Mouse (Mus musculus): ENCODE measurements at regions not wholly inside any gene's neighbourhood (a gene's known extent, or its start where the extent isn't known, plus 50 kb on each side); places are given as distances from the start of the nearest gene placed in this dataset.

DNA sequence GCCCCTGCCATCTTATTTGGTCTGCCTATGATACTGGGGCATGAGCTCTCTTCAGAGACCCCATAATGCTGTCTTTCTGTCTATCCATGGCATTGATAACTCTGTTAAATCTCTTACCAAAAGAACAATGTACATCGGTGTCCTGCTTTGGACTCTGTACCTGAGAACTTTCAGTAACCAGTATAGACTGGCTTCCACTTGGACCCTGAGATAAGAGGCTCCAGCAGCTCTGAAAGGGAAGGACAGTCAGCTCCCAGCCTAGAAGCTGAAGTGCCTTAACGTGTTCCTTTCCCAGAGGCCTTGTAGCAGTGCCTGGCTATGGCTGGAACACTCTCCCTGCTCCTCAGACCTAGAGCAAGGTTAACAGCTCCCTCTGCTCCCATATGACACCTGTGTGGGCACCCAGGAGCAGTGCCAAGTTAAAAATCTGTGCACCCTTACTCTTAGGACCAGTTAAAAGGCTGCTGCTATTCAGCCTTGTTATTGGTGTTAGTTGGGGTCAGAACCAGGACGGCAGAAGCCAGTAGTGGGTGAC lies 343.8 kb upstream of the Hs6st1 start:
- ATAC-seq (ENCODE audit: low FRiP score, low TSS enrichment), result no peak
- H3K27ac ChIP-seq (replicated peaks; ENCODE audit: low read depth, low read length), result no peak overlapping the region
- H3K9ac ChIP-seq (replicated peaks; ENCODE audit: low read length), result no peak overlapping the region
- no peaks in the 10 kb centered on the region for H3K9me3 ChIP-seq (ENCODE audit: control insufficient read depth, low read length)
- no peaks in the 10 kb centered on the region for H3K4me1 ChIP-seq (ENCODE audit: control insufficient read depth, insufficient read depth, low read length)
- H3K27me3 ChIP-seq (ENCODE audit: control insufficient read depth, insufficient read depth, low read length), result no peaks in the 10 kb centered on the region
- H3K4me2 ChIP-seq (ENCODE audit: low read length), result no peak overlapping the region
- H3K4me3 ChIP-seq (replicated peaks; ENCODE audit: low read depth, low read length), result no peak overlapping the region
- no peak for DNase-seq
- WGBS, result 85% methylated on average over 3 of the region's 3 CpGs
- no peaks in the 10 kb centered on the region for H3K36me3 ChIP-seq (ENCODE audit: control insufficient read depth, insufficient read depth, low read length)

DNA sequence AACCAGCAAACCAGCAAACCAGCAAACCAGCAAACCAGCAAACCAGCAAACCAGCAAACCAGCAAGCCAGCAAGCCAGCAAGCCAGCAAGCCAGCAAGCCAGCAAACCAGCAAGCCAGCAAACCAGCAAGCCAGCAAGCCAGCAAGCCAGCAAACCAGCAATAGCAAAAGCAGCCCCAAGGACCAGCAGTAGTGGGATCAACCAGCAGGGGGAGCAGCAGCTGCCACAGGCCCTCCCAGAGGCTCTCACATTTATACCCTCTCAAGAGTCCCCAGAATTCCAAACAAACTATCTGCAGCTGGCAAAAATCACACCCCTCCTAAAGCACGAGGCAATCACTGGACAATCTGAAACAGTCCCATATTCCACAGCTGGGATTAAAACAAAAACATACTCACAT lies 341.6 kb upstream of the Hs6st1 start:
- no peaks in the 10 kb centered on the region for H3K36me3 ChIP-seq (ENCODE audit: control insufficient read depth, insufficient read depth, low read length)
- 42% methylated on average over 1 of the region's 1 CpGs for WGBS
- H3K27me3 ChIP-seq (ENCODE audit: control insufficient read depth, insufficient read depth, low read length), result no peaks in the 10 kb centered on the region
- ATAC-seq (ENCODE audit: low FRiP score, low TSS enrichment), result no peak
- no peak overlapping the region for H3K4me3 ChIP-seq (replicated peaks; ENCODE audit: low read depth, low read length)
- DNase-seq, result peak; percentile 70
- no peak overlapping the region for H3K4me2 ChIP-seq (ENCODE audit: low read length)
- no peaks in the 10 kb centered on the region for H3K4me1 ChIP-seq (ENCODE audit: control insufficient read depth, insufficient read depth, low read length)
- H3K9me3 ChIP-seq (ENCODE audit: control insufficient read depth, low read length), result no peaks in the 10 kb centered on the region
- no peak overlapping the region for H3K27ac ChIP-seq (replicated peaks; ENCODE audit: low read depth, low read length)
- no peak overlapping the region for H3K9ac ChIP-seq (replicated peaks; ENCODE audit: low read length)

DNA sequence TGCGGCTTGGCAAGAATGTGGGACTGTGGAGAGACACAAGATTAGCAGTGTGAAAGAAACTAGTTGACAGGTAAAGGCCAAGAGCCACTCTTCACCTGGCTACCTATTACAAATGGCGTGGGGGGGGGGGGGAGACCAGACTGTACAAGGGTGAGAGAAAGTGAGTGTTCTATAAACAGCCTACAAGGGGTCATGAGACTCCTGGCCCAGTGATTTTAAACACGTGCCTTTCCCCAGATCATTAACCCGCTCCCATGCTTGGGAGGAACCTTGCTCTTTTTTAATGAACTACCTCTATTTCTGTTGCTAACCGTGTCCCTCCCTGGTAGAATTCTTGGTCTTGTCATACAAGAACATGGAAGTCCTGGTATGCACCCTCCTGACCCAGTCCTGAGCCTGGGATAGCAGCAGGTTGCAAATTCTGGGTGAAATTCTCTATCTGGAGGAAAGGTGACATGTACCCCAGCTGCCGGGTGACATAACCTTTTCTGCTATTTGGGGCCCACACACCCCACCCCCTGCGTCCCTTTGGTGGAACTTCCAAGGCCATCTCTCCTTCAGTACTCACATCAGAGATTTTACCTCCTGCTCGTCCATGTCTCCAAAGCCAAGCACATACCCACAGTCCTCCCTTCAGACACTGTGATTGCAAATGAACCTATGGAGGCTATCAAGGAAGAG lies 340.8 kb upstream of the Hs6st1 start:
- Histone ChIP-seq H3K4me1 (ENCODE audit: control insufficient read depth, insufficient read depth, low read length) (no peaks in the 10 kb centered on the region), H3K27me3 (ENCODE audit: control insufficient read depth, insufficient read depth, low read length) (no peaks in the 10 kb centered on the region), H3K9me3 (ENCODE audit: control insufficient read depth, low read length) (no peaks in the 10 kb centered on the region), H3K27ac (replicated peaks; ENCODE audit: low read depth, low read length) (no peak overlapping the region), H3K4me2 (ENCODE audit: low read length) (no peak overlapping the region), H3K4me3 (replicated peaks; ENCODE audit: low read depth, low read length) (no peak overlapping the region), H3K36me3 (ENCODE audit: control insufficient read depth, insufficient read depth, low read length) (no peaks in the 10 kb centered on the region), H3K9ac (replicated peaks; ENCODE audit: low read length) (no peak overlapping the region)
- DNase-seq, result no peak
- WGBS, result 91% methylated on average over 8 of the region's 8 CpGs
- ATAC-seq (ENCODE audit: low FRiP score, low TSS enrichment), result no peak

GRCm38 (mm10) chr1:35729785-35730295 lies 338.4 kb upstream of the Hs6st1 start:
- 90% methylated on average over 5 of the region's 5 CpGs for WGBS
- ATAC-seq (ENCODE audit: low FRiP score, low TSS enrichment) (no peak), DNase-seq (no peak)

DNA sequence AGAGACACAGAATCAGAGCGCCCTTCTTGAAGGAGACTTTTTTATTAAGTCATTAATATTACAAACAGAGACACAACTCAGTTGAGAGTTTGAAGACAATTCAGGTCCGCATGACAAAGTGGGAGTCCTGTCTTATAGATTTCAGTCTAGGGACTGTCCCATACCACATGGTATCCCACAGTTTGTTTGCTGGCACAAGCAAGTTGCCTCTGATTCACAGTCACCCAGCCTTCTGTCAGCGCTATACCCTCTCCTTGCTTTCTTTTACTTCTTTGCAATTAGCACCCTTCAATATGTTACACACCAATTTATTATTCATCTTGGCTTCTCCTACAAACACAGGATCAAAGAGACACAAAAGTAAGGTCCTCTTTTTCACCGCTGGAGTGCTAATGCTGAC lies 337.9 kb upstream of the Hs6st1 start:
- Histone ChIP-seq H3K9ac (replicated peaks; ENCODE audit: low read length) (no peak overlapping the region), H3K4me2 (ENCODE audit: low read length) (no peak overlapping the region), H3K27me3 (ENCODE audit: control insufficient read depth, insufficient read depth, low read length) (no peaks in the 10 kb centered on the region), H3K9me3 (ENCODE audit: control insufficient read depth, low read length) (no peaks in the 10 kb centered on the region), H3K4me3 (replicated peaks; ENCODE audit: low read depth, low read length) (no peak overlapping the region), H3K36me3 (ENCODE audit: control insufficient read depth, insufficient read depth, low read length) (no peaks in the 10 kb centered on the region), H3K4me1 (ENCODE audit: control insufficient read depth, insufficient read depth, low read length) (no peaks in the 10 kb centered on the region), H3K27ac (replicated peaks; ENCODE audit: low read depth, low read length) (no peak overlapping the region)
- 87% methylated on average over 4 of the region's 4 CpGs for WGBS
- no peak for DNase-seq
- ATAC-seq (ENCODE audit: low FRiP score, low TSS enrichment), result no peak

More at GRCm38 (mm10) chr1:35729785-35730295, 338.4 kb upstream of the Hs6st1 start:
- H3K9ac ChIP-seq (replicated peaks; ENCODE audit: low read length), result no peak overlapping the region
- H3K4me2 ChIP-seq (ENCODE audit: low read length), result no peak overlapping the region
- no peaks in the 10 kb centered on the region for H3K4me1 ChIP-seq (ENCODE audit: control insufficient read depth, insufficient read depth, low read length)
- no peaks in the 10 kb centered on the region for H3K36me3 ChIP-seq (ENCODE audit: control insufficient read depth, insufficient read depth, low read length)
- H3K9me3 ChIP-seq (ENCODE audit: control insufficient read depth, low read length), result no peaks in the 10 kb centered on the region
- no peaks in the 10 kb centered on the region for H3K27me3 ChIP-seq (ENCODE audit: control insufficient read depth, insufficient read depth, low read length)
- no peak overlapping the region for H3K4me3 ChIP-seq (replicated peaks; ENCODE audit: low read depth, low read length)
- no peak overlapping the region for H3K27ac ChIP-seq (replicated peaks; ENCODE audit: low read depth, low read length)

GRCm38 (mm10) chr1:35736247-35736646 lies 332.0 kb upstream of the Hs6st1 start:
- no peak for DNase-seq
- no peak for ATAC-seq (ENCODE audit: low FRiP score, low TSS enrichment)
- Histone ChIP-seq H3K4me2 (ENCODE audit: low read length) (no peak overlapping the region), H3K9me3 (ENCODE audit: control insufficient read depth, low read length) (no peaks in the 10 kb centered on the region), H3K27me3 (ENCODE audit: control insufficient read depth, insufficient read depth, low read length) (no peaks in the 10 kb centered on the region), H3K36me3 (ENCODE audit: control insufficient read depth, insufficient read depth, low read length) (no peaks in the 10 kb centered on the region), H3K9ac (replicated peaks; ENCODE audit: low read length) (no peak overlapping the region), H3K4me3 (replicated peaks; ENCODE audit: low read depth, low read length) (no peak overlapping the region), H3K4me1 (ENCODE audit: control insufficient read depth, insufficient read depth, low read length) (no peaks in the 10 kb centered on the region), H3K27ac (replicated peaks; ENCODE audit: low read depth, low read length) (no peak overlapping the region)

- Histone ChIP-seq H3K36me3 (ENCODE audit: control insufficient read depth, insufficient read depth, low read length) (no peaks in the 10 kb centered on the region), H3K9me3 (ENCODE audit: control insufficient read depth, low read length) (no peaks in the 10 kb centered on the region), H3K4me3 (replicated peaks; ENCODE audit: low read depth, low read length) (no peak overlapping the region), H3K4me2 (ENCODE audit: low read length) (no peak overlapping the region), H3K27me3 (ENCODE audit: control insufficient read depth, insufficient read depth, low read length) (no peaks in the 10 kb centered on the region), H3K27ac (replicated peaks; ENCODE audit: low read depth, low read length) (no peak overlapping the region), H3K9ac (replicated peaks; ENCODE audit: low read length) (no peak overlapping the region), H3K4me1 (ENCODE audit: control insufficient read depth, insufficient read depth, low read length) (0 out of 2 replicates have a peak, but pooled peaks cover 3% of the 10 kb centered on the region)
- DNase-seq, result no peak
- no peak for ATAC-seq (ENCODE audit: low FRiP score, low TSS enrichment)
- WGBS, result 87% methylated on average over 7 of the region's 7 CpGs
Measured at GRCm38 (mm10) chr1:35749603-35750002, 318.6 kb upstream of the Hs6st1 start.

GRCm38 (mm10) chr1:35750092-35750521 lies 318.1 kb upstream of the Hs6st1 start:
- Histone ChIP-seq H3K4me2 (ENCODE audit: low read length) (no peak overlapping the region), H3K4me3 (replicated peaks; ENCODE audit: low read depth, low read length) (no peak overlapping the region), H3K9ac (replicated peaks; ENCODE audit: low read length) (no peak overlapping the region), H3K27me3 (ENCODE audit: control insufficient read depth, insufficient read depth, low read length) (no peaks in the 10 kb centered on the region), H3K4me1 (ENCODE audit: control insufficient read depth, insufficient read depth, low read length) (0 out of 2 replicates have a peak, but pooled peaks cover 3% of the 10 kb centered on the region), H3K27ac (replicated peaks; ENCODE audit: low read depth, low read length) (no peak overlapping the region), H3K9me3 (ENCODE audit: control insufficient read depth, low read length) (no peaks in the 10 kb centered on the region), H3K36me3 (ENCODE audit: control insufficient read depth, insufficient read depth, low read length) (no peaks in the 10 kb centered on the region)
- WGBS, result 23% methylated on average over 4 of the region's 4 CpGs
- ATAC-seq (ENCODE audit: low FRiP score, low TSS enrichment) (no peak), DNase-seq (no peak)

- H3K4me3 ChIP-seq (replicated peaks; ENCODE audit: low read depth, low read length), result no peak overlapping the region
- H3K27me3 ChIP-seq (ENCODE audit: control insufficient read depth, insufficient read depth, low read length), result no peaks in the 10 kb centered on the region
- H3K4me2 ChIP-seq (ENCODE audit: low read length), result no peak overlapping the region
- DNase-seq (no peak), ATAC-seq (ENCODE audit: low FRiP score, low TSS enrichment) (no peak)
- H3K9ac ChIP-seq (replicated peaks; ENCODE audit: low read length), result no peak overlapping the region
- 0 out of 2 replicates have a peak, but pooled peaks cover 3% of the 10 kb centered on the region for H3K4me1 ChIP-seq (ENCODE audit: control insufficient read depth, insufficient read depth, low read length)
- H3K9me3 ChIP-seq (ENCODE audit: control insufficient read depth, low read length), result no peaks in the 10 kb centered on the region
- H3K36me3 ChIP-seq (ENCODE audit: control insufficient read depth, insufficient read depth, low read length), result no peaks in the 10 kb centered on the region
- 92% methylated on average over 9 of the region's 9 CpGs for WGBS
- no peak overlapping the region for H3K27ac ChIP-seq (replicated peaks; ENCODE audit: low read depth, low read length)
Measured at GRCm38 (mm10) chr1:35752636-35753035, 315.6 kb upstream of the Hs6st1 start.
